Mouse (Mus musculus) stomach, embryonic 14.5 days (tissue): Measurements from ENCODE around the gene Mgmt. TPM values are rescaled to one million over a fixed set of nuclear protein-coding genes. Genes with fewer than 3 reads are reported as not detected.

ENCODE experiments used
- ATAC-seq: fragments of 200-750 bp; cut with Nextera tagmentation; 2 replicates; pipeline ENCODE4 v1.8.0; 2017; ENCODE audit warnings: low read depth, moderate TSS enrichment; ENCODE audit not compliant: insufficient number of reproducible peaks, insufficient read depth, low FRiP score
- H3K27ac ChIP-seq: fragments of 300-500 bp; sonication (generic); 2 replicates; pipeline ENCODE4 v1.5.1; 2014; ENCODE audit warnings: mild to moderate bottlenecking, low read length, moderate library complexity, mixed read lengths
- H3K27me3 ChIP-seq: fragments of 300-500 bp; sonication (generic); 2 replicates; pipeline ENCODE4 v1.6.1; 2014; ENCODE audit warnings: low read length, control low read depth, mixed read lengths; ENCODE audit not compliant: control insufficient read depth, insufficient read depth
- H3K36me3 ChIP-seq: fragments of 300-500 bp; sonication (generic); 2 replicates; pipeline ENCODE4 v1.6.1; 2014; ENCODE audit warnings: mild to moderate bottlenecking, control low read depth, low read length, moderate library complexity, mixed read lengths; ENCODE audit not compliant: control insufficient read depth, insufficient read depth
- H3K4me1 ChIP-seq: fragments of 300-500 bp; sonication (generic); 2 replicates; pipeline ENCODE4 v1.6.1; 2014; ENCODE audit warnings: low read length, control low read depth, mixed read lengths; ENCODE audit not compliant: control insufficient read depth, insufficient read depth
- H3K4me2 ChIP-seq: fragments of 300-500 bp; sonication (generic); replicated peaks from 2 replicates; pipeline ENCODE4 v1.6.1; 2014; ENCODE audit warnings: low read depth, low read length, control low read depth
- H3K4me3 ChIP-seq: fragments of 300-500 bp; sonication (generic); 2 replicates; pipeline ENCODE4 v1.5.1; 2014; ENCODE audit warnings: low read depth, low read length, control low read depth
- H3K9ac ChIP-seq: fragments of 300-500 bp; sonication (generic); replicated peaks from 2 replicates; pipeline ENCODE4 v1.6.1; 2014; ENCODE audit warnings: low read depth, mild to moderate bottlenecking, control low read depth, low read length, moderate library complexity, mixed read lengths
- H3K9me3 ChIP-seq: fragments of 300-500 bp; sonication (generic); 2 replicates; pipeline ENCODE4 v1.6.1; 2016; ENCODE audit warnings: low read depth, low read length, control low read depth; ENCODE audit not compliant: control insufficient read depth
- WGBS: fragments of 180-500 bp; shearing (Covaris S2); extraction: QIAGEN DNeasy Blood & Tissue Kit; methylation state at CpG from one replicate; pipeline ENCODE4 v1.1.7; 2014; 5-methylcytosine and 5-hydroxymethylcytosine counted together
- polyA plus RNA-seq: library from polyadenylated mRNA; unstranded; fragments of >200 nt; fragmentation: Nextera tagmentation; extraction: Ambion mirVana; gene quantifications from 2 replicates; pipeline ENCODE4 v1.2.1, GENCODE M21; 2014

Gene Mgmt
- polyA plus RNA-seq, 1 experiment from 2014 or later, result 10.5 TPM

GRCm38 (mm10) chr7:137087136-137087535 lies 192.7 kb downstream of the Mgmt start:
- Histone ChIP-seq H3K4me2 (no peak overlapping the region), H3K9me3 (no peaks in the 10 kb centered on the region), H3K27ac (no peak overlapping the region), H3K4me3 (no peak overlapping the region), H3K4me1 (peaks cover 12% of the 10 kb centered on the region), H3K36me3 (no peaks in the 10 kb centered on the region), H3K27me3 (no peaks in the 10 kb centered on the region), H3K9ac (no peak overlapping the region)
- no peak for ATAC-seq
- WGBS, result 53% methylated on average over 6 of the region's 6 CpGs

DNA sequence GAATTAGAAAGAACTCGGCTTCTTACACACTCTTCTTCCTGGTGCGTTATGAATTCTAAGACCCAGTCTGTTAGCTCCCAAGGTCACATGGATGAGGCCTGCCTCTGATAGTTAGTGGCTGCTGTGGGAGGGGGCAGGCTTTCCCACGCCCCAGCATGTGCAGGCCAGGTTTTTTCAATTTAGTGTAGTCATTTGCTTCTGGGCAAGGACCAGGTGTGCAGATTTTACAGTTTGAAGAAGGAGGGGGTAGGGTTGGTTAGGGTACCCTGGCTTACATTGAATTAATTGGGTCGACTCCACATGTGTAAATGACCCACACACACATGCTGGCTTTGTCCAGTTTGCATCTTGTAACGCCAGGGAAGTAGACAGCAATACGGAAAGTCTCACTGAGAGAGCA lies 193.7 kb downstream of the Mgmt start:
- H3K9ac ChIP-seq, result no peak overlapping the region
- H3K36me3 ChIP-seq, result no peaks in the 10 kb centered on the region
- peaks cover 12% of the 10 kb centered on the region for H3K4me1 ChIP-seq
- H3K27me3 ChIP-seq, result no peaks in the 10 kb centered on the region
- no peak overlapping the region for H3K4me3 ChIP-seq
- H3K4me2 ChIP-seq, result no peak overlapping the region
- H3K9me3 ChIP-seq, result no peaks in the 10 kb centered on the region
- 92% methylated on average over 6 of the region's 6 CpGs for WGBS
- no peak for ATAC-seq
- no peak overlapping the region for H3K27ac ChIP-seq

- H3K9ac ChIP-seq, result no peak overlapping the region
- H3K9me3 ChIP-seq, result no peaks in the 10 kb centered on the region
- ATAC-seq, result no peak
- no peak overlapping the region for H3K4me2 ChIP-seq
- H3K4me1 ChIP-seq, result no peaks in the 10 kb centered on the region
- H3K27ac ChIP-seq, result no peak overlapping the region
- H3K36me3 ChIP-seq, result no peaks in the 10 kb centered on the region
- H3K4me3 ChIP-seq, result no peak overlapping the region
- H3K27me3 ChIP-seq, result no peaks in the 10 kb centered on the region
- WGBS, result 94% methylated on average over 1 of the region's 1 CpGs
These were observed 200.1 kb downstream of the Mgmt start for GRCm38 (mm10) chr7:137094551-137094950.

GRCm38 (mm10) chr7:137095702-137096101 lies 201.3 kb downstream of the Mgmt start:
- Histone ChIP-seq H3K4me2 (no peak overlapping the region), H3K27ac (no peak overlapping the region), H3K4me1 (no peaks in the 10 kb centered on the region), H3K9ac (no peak overlapping the region), H3K9me3 (no peaks in the 10 kb centered on the region), H3K27me3 (no peaks in the 10 kb centered on the region), H3K4me3 (no peak overlapping the region), H3K36me3 (no peaks in the 10 kb centered on the region)
- WGBS, result 97% methylated on average over 1 of the region's 1 CpGs
- no peak for ATAC-seq

GRCm38 (mm10) chr7:137099766-137100165 lies 205.4 kb downstream of the Mgmt start:
- no peak overlapping the region for H3K4me3 ChIP-seq
- no peaks in the 10 kb centered on the region for H3K9me3 ChIP-seq
- H3K4me1 ChIP-seq, result no peaks in the 10 kb centered on the region
- no peaks in the 10 kb centered on the region for H3K36me3 ChIP-seq
- no peak overlapping the region for H3K4me2 ChIP-seq
- ATAC-seq, result no peak
- H3K9ac ChIP-seq, result no peak overlapping the region
- H3K27ac ChIP-seq, result no peak overlapping the region
- 85% methylated on average over 3 of the region's 3 CpGs for WGBS
- H3K27me3 ChIP-seq, result no peaks in the 10 kb centered on the region

- no peak overlapping the region for H3K4me2 ChIP-seq
- H3K9me3 ChIP-seq, result no peaks in the 10 kb centered on the region
- no peak for ATAC-seq
- WGBS, result 83% methylated on average over 10 of the region's 10 CpGs
- H3K4me1 ChIP-seq, result no peaks in the 10 kb centered on the region
- no peak overlapping the region for H3K27ac ChIP-seq
- H3K27me3 ChIP-seq, result no peaks in the 10 kb centered on the region
- no peaks in the 10 kb centered on the region for H3K36me3 ChIP-seq
- H3K4me3 ChIP-seq, result no peak overlapping the region
- no peak overlapping the region for H3K9ac ChIP-seq
These were observed 208.3 kb downstream of the Mgmt start for GRCm38 (mm10) chr7:137102606-137103195.

DNA sequence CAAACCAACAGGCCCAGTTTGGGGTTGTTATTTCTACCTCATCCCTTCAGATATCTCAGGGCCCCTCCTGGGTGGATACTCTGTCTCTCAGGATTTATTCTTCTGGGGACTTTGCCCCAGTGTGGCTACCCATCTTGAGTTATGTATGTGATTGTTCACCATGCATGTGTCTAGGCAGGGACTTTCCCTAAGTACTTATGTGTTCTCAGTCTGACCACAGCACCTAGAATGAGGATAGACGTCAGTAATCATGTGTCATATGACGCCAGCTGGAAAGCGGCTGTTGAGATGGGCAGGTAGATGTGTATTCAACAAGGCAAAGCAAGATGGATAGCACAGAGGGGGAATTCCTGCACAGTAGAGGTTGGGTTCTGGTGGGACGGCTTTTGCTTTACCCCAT lies 217.7 kb downstream of the Mgmt start:
- Histone ChIP-seq H3K36me3 (no peaks in the 10 kb centered on the region), H3K4me1 (no peaks in the 10 kb centered on the region), H3K4me3 (no peak overlapping the region), H3K4me2 (no peak overlapping the region), H3K27ac (no peak overlapping the region), H3K9me3 (peaks cover 11% of the 10 kb centered on the region; the same call in 1 of the 2 replicates), H3K9ac (no peak overlapping the region), H3K27me3 (no peaks in the 10 kb centered on the region)
- ATAC-seq, result no peak
- WGBS, result 95% methylated on average over 4 of the region's 4 CpGs

DNA sequence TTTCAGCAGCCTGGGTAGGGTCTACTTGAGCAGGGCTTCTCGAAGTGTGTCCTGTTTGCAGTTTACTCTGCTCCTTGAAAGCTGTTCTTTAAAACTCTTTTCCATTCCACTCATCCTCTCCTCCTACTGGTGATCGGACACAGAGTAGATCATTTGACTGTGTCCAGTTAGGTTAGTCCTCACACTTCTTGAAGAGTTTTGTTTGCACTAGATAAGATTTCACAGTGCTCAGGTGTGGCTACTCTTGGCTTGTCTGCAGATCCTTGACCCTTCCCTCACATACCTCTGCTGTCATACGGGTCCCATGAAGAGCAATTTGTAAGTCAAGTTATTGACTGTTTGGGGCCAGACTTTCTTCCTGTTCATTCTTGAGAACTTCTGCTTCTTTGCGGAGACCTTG lies 221.8 kb downstream of the Mgmt start:
- Histone ChIP-seq H3K27ac (no peak overlapping the region), H3K4me3 (no peak overlapping the region), H3K27me3 (no peaks in the 10 kb centered on the region), H3K4me1 (no peaks in the 10 kb centered on the region), H3K9ac (no peak overlapping the region), H3K9me3 (peaks cover 11% of the 10 kb centered on the region; the same call in 1 of the 2 replicates), H3K36me3 (no peaks in the 10 kb centered on the region), H3K4me2 (no peak overlapping the region)
- no peak for ATAC-seq
- 73% methylated on average over 4 of the region's 4 CpGs for WGBS

DNA sequence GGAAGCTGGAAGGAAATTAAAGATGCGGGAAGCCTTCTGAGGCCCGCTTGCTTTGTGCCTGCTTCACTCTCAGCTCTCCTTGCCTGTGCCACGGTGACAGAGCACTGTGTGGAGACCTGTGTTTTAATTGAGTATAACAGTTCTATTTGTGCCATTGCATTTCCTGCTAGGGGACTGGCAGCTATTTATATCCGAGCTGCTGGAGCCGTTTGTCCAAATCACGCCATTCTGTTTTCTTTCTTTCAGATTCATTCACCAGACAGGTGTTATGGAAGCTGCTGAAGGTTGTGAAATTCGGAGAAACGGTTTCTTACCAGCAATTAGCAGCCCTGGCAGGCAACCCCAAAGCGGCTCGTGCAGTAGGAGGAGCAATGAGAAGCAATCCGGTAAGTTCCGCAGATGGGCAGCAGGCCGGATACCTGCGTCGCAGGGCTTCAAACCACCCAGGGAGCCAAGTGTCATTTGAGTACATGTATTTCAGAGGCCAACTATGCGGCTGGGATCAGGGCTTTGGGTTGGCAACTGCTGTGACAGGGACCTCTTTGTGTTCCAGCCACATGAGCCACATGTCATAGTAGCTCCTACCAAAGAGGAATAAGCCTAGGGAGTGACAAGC lies 226.9 kb downstream of the Mgmt start:
- H3K36me3 ChIP-seq, result no peaks in the 10 kb centered on the region
- no peak overlapping the region for H3K27ac ChIP-seq
- H3K9ac ChIP-seq, result no peak overlapping the region
- no peak overlapping the region for H3K4me2 ChIP-seq
- no peaks in the 10 kb centered on the region for H3K27me3 ChIP-seq
- H3K4me1 ChIP-seq, result no peaks in the 10 kb centered on the region
- no peak for ATAC-seq
- no peaks in the 10 kb centered on the region for H3K9me3 ChIP-seq
- no peak overlapping the region for H3K4me3 ChIP-seq
- whole genome bisulfite sequencing, result 73% methylated on average over 16 of the region's 16 CpGs
